Mouse (Mus musculus) heart, embryonic 15.5 days (tissue): Measurements from ENCODE around the gene Pdk4. TPM values are rescaled to one million over a fixed set of nuclear protein-coding genes. Genes with fewer than 3 reads are reported as not detected.
A peak's percentile ranks its signal among the peaks of the same experiment; 100 is the strongest.

Experiments used
- ATAC-seq: fragments of 200-750 bp; cut with Nextera tagmentation; replicated peaks from 2 replicates; pipeline ENCODE4 v1.8.0; 2017; ENCODE audit warnings: low read depth, moderate TSS enrichment; ENCODE audit not compliant: insufficient number of reproducible peaks, insufficient read depth, low FRiP score
- H3K27ac ChIP-seq: fragments of 300-500 bp; sonication (generic); 2 replicates; pipeline ENCODE4 v1.5.1; 2015; ENCODE audit warnings: mild to moderate bottlenecking, inconsistent platforms
- H3K27me3 ChIP-seq: fragments of 300-500 bp; sonication (generic); 2 replicates; pipeline ENCODE4 v1.6.1; 2015; ENCODE audit warnings: inconsistent platforms
- H3K36me3 ChIP-seq: fragments of 300-500 bp; sonication (generic); 2 replicates; pipeline ENCODE4 v1.6.1; 2015; ENCODE audit warnings: mild to moderate bottlenecking, inconsistent platforms
- H3K4me1 ChIP-seq: fragments of 300-500 bp; sonication (generic); replicated peaks from 2 replicates; pipeline ENCODE4 v1.6.1; 2015; ENCODE audit warnings: inconsistent platforms
- H3K4me2 ChIP-seq: fragments of 300-500 bp; sonication (generic); 2 replicates; pipeline ENCODE4 v1.6.1; 2015; ENCODE audit warnings: inconsistent platforms, mild to moderate bottlenecking, moderate library complexity
- H3K4me3 ChIP-seq: fragments of 300-500 bp; sonication (generic); 2 replicates; pipeline ENCODE4 v1.5.1; 2015; ENCODE audit warnings: mild to moderate bottlenecking, inconsistent platforms
- H3K9ac ChIP-seq: fragments of 300-500 bp; sonication (generic); 2 replicates; pipeline ENCODE4 v1.6.1; 2015; ENCODE audit warnings: mild to moderate bottlenecking, inconsistent platforms
- H3K9me3 ChIP-seq: fragments of 300-500 bp; sonication (generic); replicated peaks from 2 replicates; pipeline ENCODE4 v1.6.1; 2016; ENCODE audit warnings: inconsistent platforms
- WGBS: fragments of 180-500 bp; shearing (Covaris S2); methylation state at CpG from one replicate; pipeline ENCODE4 v1.1.7; 2015; ENCODE audit warnings: mixed read lengths; 5-methylcytosine and 5-hydroxymethylcytosine counted together
- polyA plus RNA-seq: library from polyadenylated mRNA; unstranded; fragments of >200 nt; fragmentation: Nextera tagmentation; extraction: Ambion mirVana; gene quantifications from 2 replicates; pipeline ENCODE4 v1.2.1, GENCODE M21; 2015

The Pdk4 gene
- polyA plus RNA-seq = 27.0 and 31.3 TPM in 2 replicates

DNA sequence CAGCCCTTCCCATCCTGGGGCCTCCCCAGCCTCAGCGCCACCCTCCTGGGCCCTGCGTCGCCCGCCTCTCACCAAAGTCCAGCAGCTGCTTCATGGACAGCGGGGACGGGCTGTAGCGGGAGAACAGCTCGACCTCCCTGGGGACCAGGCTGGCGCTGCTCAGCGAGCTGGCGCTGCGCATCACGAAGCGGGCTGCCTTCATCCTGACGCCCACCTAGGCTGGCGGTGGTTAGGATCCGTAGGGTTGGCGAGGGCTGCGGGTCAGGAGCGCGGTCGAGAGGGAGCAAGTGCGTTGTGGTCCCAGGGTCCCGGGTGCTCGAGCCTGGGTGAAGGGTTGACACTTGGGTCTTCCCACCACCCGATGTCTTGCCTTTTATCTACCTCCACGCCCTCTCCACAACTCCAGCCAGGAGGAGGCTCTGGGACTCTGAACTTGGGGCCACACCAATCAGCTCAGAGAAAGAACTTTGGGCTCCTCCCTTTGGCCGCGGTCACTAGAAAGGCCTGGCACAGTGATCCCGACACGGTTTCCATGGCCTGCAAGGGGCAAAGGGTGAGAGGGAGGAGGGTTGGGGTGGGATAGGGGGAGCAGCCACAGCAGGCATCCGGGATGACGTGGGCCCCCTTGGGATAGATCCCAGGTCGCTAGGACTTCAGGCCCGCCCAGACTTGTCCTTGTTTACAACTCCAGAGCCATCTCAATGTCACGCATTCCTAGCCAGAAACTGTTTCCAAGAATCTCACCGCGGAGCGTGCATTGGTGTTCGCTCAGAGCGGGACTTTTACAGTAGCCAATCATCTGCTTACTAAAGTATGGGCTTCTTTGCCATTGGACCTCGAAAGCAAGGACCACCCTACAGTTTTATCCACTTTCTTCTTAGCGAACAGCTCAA, at the start of gene Pdk4:
Gene Pdk4 (minus strand): TSS at position 349 of the 893 bp plus-strand sequence.
- H3K9ac ChIP-seq = peak within 1 kb of the TSS; percentile 90
- under 1% methylated on average over 43 of the region's 43 CpGs for WGBS
- peak within 1 kb of the TSS; percentile 84 for H3K4me3 ChIP-seq
- H3K27ac ChIP-seq = peak within 1 kb of the TSS; percentile 99
- H3K36me3 ChIP-seq = peaks cover 10% of the 10 kb centered on the region
- H3K4me1 ChIP-seq = peaks cover 8% of the 10 kb centered on the region
- H3K4me2 ChIP-seq = peak within 1 kb of the TSS; percentile 87
- peak; percentile 97 for ATAC-seq
- no peaks in the 10 kb centered on the region for H3K27me3 ChIP-seq
- no peaks in the 10 kb centered on the region for H3K9me3 ChIP-seq

DNA sequence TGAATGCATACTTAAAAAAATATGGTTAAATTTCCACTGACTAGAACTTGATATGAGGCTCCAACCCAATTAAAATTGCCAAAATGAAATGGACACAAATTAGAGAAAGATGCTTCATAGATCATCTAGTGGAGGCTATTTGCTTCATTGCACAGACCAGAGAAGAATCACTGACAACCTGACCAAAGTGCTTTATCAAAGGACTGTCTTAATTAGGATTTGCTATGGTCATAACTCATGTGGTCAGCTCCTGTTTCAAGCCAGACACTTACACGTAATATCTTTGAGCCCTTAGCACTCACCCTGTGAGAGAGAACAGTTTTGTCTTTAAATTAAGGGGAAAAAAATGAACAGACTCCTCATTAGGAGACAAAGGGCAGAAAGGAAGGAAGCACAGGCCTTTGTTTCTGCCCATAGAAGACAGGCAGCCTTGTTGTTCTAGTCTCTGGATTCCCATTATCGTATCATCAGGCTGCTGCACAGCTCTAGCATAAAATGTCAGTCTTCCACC, 41.8 kb upstream of the Pdk4 start:
- no peak overlapping the region for H3K4me3 ChIP-seq
- ATAC-seq = no peak
- no peak overlapping the region for H3K9ac ChIP-seq
- H3K9me3 ChIP-seq = no peaks in the 10 kb centered on the region
- H3K4me1 ChIP-seq = no peaks in the 10 kb centered on the region
- H3K36me3 ChIP-seq = no peaks in the 10 kb centered on the region
- no peak overlapping the region for H3K27ac ChIP-seq
- H3K4me2 ChIP-seq = no peak overlapping the region
- 63% methylated on average over 2 of the region's 2 CpGs for WGBS
- H3K27me3 ChIP-seq = no peaks in the 10 kb centered on the region

DNA sequence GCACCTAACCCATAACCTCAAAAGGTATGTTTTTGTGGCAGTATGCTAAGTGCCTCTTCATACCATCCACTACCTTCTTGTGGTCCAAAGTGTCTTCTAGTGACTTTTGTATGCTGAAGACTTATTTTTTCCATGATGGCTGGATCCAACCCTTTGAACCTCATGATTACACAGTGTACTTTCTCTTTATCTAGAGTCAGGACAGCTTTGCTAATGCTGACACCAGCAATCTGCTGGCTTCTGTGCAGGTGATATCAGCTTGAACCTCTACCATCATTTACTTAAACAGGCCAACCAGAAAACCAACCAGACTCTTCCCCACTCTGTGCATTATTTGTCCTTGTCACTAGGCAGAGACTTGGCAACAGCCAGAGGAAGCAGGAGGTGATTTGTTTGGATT, 39.6 kb upstream of the Pdk4 start:
- Histone ChIP-seq H3K9me3 (no peaks in the 10 kb centered on the region), H3K4me1 (no peaks in the 10 kb centered on the region), H3K4me2 (no peak overlapping the region), H3K4me3 (no peak overlapping the region), H3K27ac (no peak overlapping the region), H3K9ac (no peak overlapping the region), H3K36me3 (no peaks in the 10 kb centered on the region), H3K27me3 (no peaks in the 10 kb centered on the region)
- no peak for ATAC-seq

DNA sequence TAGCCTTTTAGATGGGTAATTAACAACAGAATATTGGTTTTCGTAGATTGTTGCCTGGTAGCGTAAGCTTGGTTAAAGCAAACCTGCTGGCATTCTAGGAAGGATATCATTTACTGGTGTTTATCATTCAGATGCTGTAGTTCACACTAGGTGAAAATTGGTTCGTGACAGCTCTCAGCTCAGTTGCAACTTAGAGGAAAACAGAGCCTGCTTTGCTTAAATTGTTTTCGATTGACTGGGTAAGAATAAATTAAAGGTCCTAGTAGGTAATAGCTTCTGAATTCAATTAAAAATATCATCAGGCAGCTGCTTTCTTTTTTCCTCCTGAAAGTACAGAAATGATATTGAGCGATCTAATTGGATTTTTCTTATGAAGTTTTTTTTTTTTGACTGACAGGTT, 21.0 kb upstream of the Pdk4 start:
- H3K4me3 ChIP-seq = no peak overlapping the region
- no peak overlapping the region for H3K4me2 ChIP-seq
- H3K27me3 ChIP-seq = no peaks in the 10 kb centered on the region
- H3K27ac ChIP-seq = no peak overlapping the region
- H3K9me3 ChIP-seq = no peaks in the 10 kb centered on the region
- no peaks in the 10 kb centered on the region for H3K4me1 ChIP-seq
- 71% methylated on average over 5 of the region's 5 CpGs for WGBS
- no peak overlapping the region for H3K9ac ChIP-seq
- ATAC-seq = no peak
- H3K36me3 ChIP-seq = no peaks in the 10 kb centered on the region

DNA sequence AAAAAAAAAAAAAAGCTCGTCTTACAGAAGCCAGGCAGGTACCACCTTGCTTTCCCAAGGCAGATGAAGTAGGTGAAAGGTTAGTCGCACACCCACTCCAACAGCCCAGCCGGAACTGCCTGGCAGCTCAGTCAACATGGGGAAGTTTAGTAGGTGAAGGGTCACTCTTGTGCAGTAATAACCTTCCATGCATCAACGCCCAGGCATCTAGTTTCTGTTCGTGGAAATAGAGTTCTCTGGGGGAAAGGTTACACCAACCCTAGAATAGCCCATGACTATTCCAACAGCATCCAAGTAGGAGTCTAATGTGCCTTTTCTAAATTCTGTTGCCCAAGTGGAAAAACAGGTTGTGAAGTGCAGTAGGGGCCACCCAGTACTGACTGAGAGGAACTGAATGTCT, 13.6 kb upstream of the Pdk4 start:
- ATAC-seq = peak; percentile 91
- Histone ChIP-seq H3K36me3 (no peaks in the 10 kb centered on the region), H3K27me3 (no peaks in the 10 kb centered on the region), H3K4me1 (peaks cover 22% of the 10 kb centered on the region), H3K9me3 (no peaks in the 10 kb centered on the region), H3K4me3 (no peak overlapping the region), H3K9ac (no peak overlapping the region), H3K27ac (peak overlapping the region; percentile 87), H3K4me2 (peak overlapping the region; percentile 50)
- WGBS = 14% methylated on average over 5 of the region's 5 CpGs

DNA sequence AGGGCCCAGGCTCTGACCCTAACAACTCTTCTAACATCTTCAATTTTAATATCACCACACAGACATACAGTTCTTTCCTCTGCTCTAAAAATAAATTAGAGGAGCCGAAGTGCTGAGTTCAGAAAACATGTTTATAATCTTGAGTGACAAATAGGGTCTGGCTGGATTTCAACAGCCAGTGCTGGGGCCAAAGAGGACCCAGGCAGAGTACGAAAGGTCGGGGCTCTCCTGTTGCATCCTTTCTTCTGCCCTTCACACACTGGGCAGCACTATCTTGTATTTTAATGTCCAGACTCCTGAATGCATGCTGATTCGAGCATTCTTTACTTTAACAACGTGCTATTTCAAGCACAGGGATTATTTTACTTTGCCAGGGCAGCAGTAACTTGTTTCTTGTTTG, 13.2 kb upstream of the Pdk4 start:
- no peaks in the 10 kb centered on the region for H3K9me3 ChIP-seq
- no peak overlapping the region for H3K9ac ChIP-seq
- peak overlapping the region; percentile 50 for H3K4me2 ChIP-seq
- H3K4me3 ChIP-seq = no peak overlapping the region
- WGBS = 11% methylated on average over 5 of the region's 5 CpGs
- no peaks in the 10 kb centered on the region for H3K36me3 ChIP-seq
- H3K4me1 ChIP-seq = peaks cover 22% of the 10 kb centered on the region
- no peaks in the 10 kb centered on the region for H3K27me3 ChIP-seq
- H3K27ac ChIP-seq = peak overlapping the region; percentile 87
- ATAC-seq = peak; percentile 83

DNA sequence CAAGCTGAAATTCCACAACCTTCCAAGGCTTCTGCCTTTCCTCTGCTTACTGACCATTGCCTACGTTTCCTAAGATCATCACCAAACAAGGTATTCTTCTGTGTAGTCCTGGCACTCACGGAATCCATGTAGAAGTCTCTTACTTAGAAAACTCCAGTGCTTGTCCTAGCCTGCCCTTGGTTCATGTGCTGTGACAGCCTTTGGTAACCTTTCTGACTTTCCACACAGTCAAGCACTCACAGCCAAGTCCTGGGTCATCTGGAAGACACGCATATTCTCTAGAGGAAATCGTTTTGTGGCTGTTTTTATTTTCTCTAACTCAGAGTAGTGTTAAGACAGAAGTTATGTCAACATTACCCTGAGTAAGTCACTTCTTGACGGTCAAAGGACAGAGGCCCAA, 11.7 kb upstream of the Pdk4 start:
- no peak overlapping the region for H3K9ac ChIP-seq
- H3K4me1 ChIP-seq = peaks cover 22% of the 10 kb centered on the region
- no peak overlapping the region for H3K4me3 ChIP-seq
- H3K4me2 ChIP-seq = no peak overlapping the region
- H3K36me3 ChIP-seq = no peaks in the 10 kb centered on the region
- ATAC-seq = no peak
- H3K27me3 ChIP-seq = no peaks in the 10 kb centered on the region
- H3K9me3 ChIP-seq = no peaks in the 10 kb centered on the region
- H3K27ac ChIP-seq = peak overlapping the region; percentile 2; the same call in 1 of the 2 replicates
- WGBS = 67% methylated on average over 5 of the region's 5 CpGs

DNA sequence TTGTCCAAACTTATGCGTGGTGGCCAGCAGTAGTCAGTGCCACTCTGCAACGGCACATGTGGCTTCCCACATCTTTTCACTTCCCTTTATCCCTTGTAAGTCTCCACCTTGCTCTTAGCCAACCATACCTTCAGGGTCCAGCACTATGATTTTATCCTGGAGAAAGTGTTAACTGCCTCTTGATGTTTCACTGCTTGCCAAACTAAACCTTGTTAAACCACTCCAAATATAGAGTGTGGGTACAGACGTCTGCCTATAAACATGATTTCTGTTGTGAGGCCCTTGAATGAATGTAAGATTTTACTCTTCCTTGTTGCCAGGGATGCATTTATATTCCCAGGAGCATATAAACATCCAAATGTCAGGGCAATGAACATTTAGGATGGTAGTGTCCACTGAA, 10.2 kb upstream of the Pdk4 start:
- Histone ChIP-seq H3K27ac (no peak overlapping the region), H3K9me3 (no peaks in the 10 kb centered on the region), H3K27me3 (no peaks in the 10 kb centered on the region), H3K9ac (no peak overlapping the region), H3K36me3 (no peaks in the 10 kb centered on the region), H3K4me1 (peaks cover 22% of the 10 kb centered on the region), H3K4me2 (no peak overlapping the region), H3K4me3 (no peak overlapping the region)
- no peak for ATAC-seq
- 81% methylated on average over 3 of the region's 3 CpGs for WGBS

DNA sequence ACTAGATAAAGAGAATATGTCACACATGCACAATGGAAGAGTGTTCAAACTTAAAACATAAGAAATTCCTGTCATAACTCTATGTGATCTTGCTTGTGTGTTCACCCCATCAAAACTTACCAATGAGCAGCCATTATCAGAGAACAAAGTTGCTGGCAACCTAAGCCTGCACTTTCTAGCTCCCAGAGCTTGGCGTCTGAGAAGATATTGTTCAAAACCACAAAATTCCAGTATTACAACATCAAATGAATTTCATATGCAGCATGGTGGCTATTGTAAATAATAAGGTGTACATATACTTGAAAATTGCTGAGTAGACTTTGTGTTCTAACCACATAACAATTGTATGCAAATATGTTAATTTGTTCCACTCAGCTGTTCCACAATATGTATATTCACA, 6.7 kb upstream of the Pdk4 start:
- 0 out of 2 replicates have a peak, but pooled peaks cover 2% of the 10 kb centered on the region for H3K4me1 ChIP-seq
- H3K27me3 ChIP-seq = no peaks in the 10 kb centered on the region
- no peak for ATAC-seq
- 80% methylated on average over 1 of the region's 1 CpGs for WGBS
- no peak overlapping the region for H3K9ac ChIP-seq
- H3K36me3 ChIP-seq = no peaks in the 10 kb centered on the region
- H3K9me3 ChIP-seq = no peaks in the 10 kb centered on the region
- no peak overlapping the region for H3K4me2 ChIP-seq
- H3K27ac ChIP-seq = no peak overlapping the region
- H3K4me3 ChIP-seq = no peak overlapping the region

DNA sequence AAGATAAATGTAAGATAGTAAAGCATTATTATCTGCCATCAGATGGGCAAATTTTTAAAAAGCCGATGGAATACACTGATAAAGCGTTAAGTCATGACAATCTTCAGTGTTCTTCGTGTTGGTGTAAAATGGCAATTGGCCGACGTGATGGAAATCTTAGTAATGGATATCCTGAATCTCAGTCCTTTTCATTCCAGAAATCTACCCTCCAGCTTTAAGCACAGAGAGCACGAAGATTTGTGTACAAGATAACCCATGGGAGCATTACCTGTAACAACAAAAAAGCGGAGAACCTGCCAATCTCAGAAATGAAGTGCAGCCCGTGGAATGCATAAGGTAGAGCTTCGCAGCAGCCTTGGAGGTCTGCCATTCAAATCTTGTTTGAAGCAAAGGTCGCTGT, 5.4 kb upstream of the Pdk4 start:
- no peak overlapping the region for H3K4me2 ChIP-seq
- no peaks in the 10 kb centered on the region for H3K36me3 ChIP-seq
- peaks cover 8% of the 10 kb centered on the region; the same call in 1 of the 2 replicates for H3K4me1 ChIP-seq
- no peak for ATAC-seq
- H3K27ac ChIP-seq = no peak overlapping the region
- 84% methylated on average over 10 of the region's 10 CpGs for WGBS
- no peaks in the 10 kb centered on the region for H3K9me3 ChIP-seq
- no peak overlapping the region for H3K9ac ChIP-seq
- H3K4me3 ChIP-seq = no peak overlapping the region
- no peaks in the 10 kb centered on the region for H3K27me3 ChIP-seq

DNA sequence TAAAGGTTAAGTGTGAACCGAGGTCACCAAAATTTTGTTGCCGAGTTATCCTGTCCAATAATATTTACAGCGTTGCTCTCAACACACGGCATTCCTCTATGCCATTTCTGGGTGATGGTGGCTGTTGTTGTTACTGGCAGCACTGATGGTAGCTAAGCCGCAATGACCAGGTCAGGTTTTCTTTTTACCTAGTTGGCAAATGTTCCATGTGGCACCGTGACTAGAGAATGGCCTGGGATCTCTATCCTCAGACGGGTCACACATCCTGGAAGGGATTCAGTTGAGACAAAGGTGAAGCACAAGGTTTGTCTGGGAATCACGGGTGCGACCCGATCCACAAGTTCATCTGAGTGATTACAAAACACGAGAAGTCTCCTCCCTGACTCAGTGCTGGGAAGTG, 2.6 kb upstream of the Pdk4 start:
- H3K4me3 ChIP-seq = no peak overlapping the region
- peaks cover 8% of the 10 kb centered on the region for H3K4me1 ChIP-seq
- ATAC-seq = no peak
- H3K27ac ChIP-seq = no peak overlapping the region
- no peaks in the 10 kb centered on the region for H3K27me3 ChIP-seq
- H3K4me2 ChIP-seq = no peak overlapping the region
- no peaks in the 10 kb centered on the region for H3K36me3 ChIP-seq
- 86% methylated on average over 11 of the region's 11 CpGs for WGBS
- no peak overlapping the region for H3K9ac ChIP-seq
- no peaks in the 10 kb centered on the region for H3K9me3 ChIP-seq

DNA sequence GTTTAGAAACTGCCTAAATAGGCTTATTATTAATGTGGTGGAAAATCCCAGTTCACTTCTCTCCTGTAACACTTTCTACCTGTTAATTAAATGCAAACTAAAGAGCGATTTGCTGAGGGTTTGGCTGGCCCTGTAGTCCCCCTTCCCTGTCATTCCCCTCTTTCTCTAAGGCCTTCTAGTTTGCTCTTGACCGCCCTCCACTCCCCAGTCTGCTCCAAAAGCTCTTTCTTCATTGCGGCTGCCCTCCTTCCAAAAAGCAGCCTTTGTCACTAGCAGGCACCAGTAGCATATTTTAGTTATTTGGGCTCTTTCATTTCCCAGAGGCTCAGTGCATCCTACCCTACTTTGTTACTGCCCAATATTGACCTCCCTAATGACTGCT, 736 bp upstream of the Pdk4 start:
- H3K27me3 ChIP-seq = no peaks in the 10 kb centered on the region
- H3K9ac ChIP-seq = 0 out of 2 replicates have a peak overlapping the region, but pooled peaks have one; percentile 0
- H3K36me3 ChIP-seq = peaks cover 5% of the 10 kb centered on the region; the same call in 1 of the 2 replicates
- peak overlapping the region; percentile 99 for H3K27ac ChIP-seq
- ATAC-seq = no peak
- no peaks in the 10 kb centered on the region for H3K9me3 ChIP-seq
- H3K4me1 ChIP-seq = peaks cover 8% of the 10 kb centered on the region
- peak overlapping the region; percentile 84 for H3K4me3 ChIP-seq
- 35% methylated on average over 3 of the region's 3 CpGs for WGBS
- peak overlapping the region; percentile 87 for H3K4me2 ChIP-seq
